Mouse (Mus musculus) megakaryocyte progenitor cell, adult 5-6 weeks (primary cell): ENCODE measurements at regions not wholly inside any gene's neighbourhood (a gene's known extent, or its start where the extent isn't known, plus 50 kb on each side); places are given as distances from the start of the nearest gene placed in this dataset.

Experiments
- ATAC-seq: replicated peaks from 2 replicates; pipeline ENCODE4 v1.8.0; 2016; ENCODE audit warnings: mild to moderate bottlenecking, moderate TSS enrichment, inconsistent platforms; ENCODE audit not compliant: poor library complexity

GRCm38 (mm10) chr10:96308713-96309445, 172.5 kb downstream of the Gm5426 start:
- no peak for ATAC-seq

GRCm38 (mm10) chr10:96309766-96310165, 173.4 kb downstream of the Gm5426 start:
- no peak for ATAC-seq

GRCm38 (mm10) chr10:96325297-96325696, 188.9 kb downstream of the Gm5426 start:
- ATAC-seq = peak; percentile 70; the same call in 1 of the 2 replicates

- ATAC-seq = no peak
Observed at GRCm38 (mm10) chr10:96330639-96331487, 194.5 kb downstream of the Gm5426 start.

- ATAC-seq = peak; percentile 83
Observed at GRCm38 (mm10) chr10:96332731-96333201, 196.4 kb downstream of the Gm5426 start.

GRCm38 (mm10) chr10:96333224-96333623, 196.8 kb downstream of the Gm5426 start:
- peak; percentile 75 for ATAC-seq

GRCm38 (mm10) chr10:96336271-96336670, 199.9 kb downstream of the Gm5426 start:
- no peak for ATAC-seq

GRCm38 (mm10) chr10:96337088-96337666, 200.8 kb downstream of the Gm5426 start:
- ATAC-seq = no peak

- ATAC-seq = peak; percentile 79
Observed at GRCm38 (mm10) chr10:96337797-96338608, 201.6 kb downstream of the Gm5426 start.

- ATAC-seq = peak; percentile 48
Observed at GRCm38 (mm10) chr10:96338609-96338978, 202.2 kb downstream of the Gm5426 start.

- no peak for ATAC-seq
Observed at GRCm38 (mm10) chr10:96342476-96342875, 206.1 kb downstream of the Gm5426 start.

GRCm38 (mm10) chr10:96343666-96344065, 207.3 kb downstream of the Gm5426 start:
- ATAC-seq = no peak

GRCm38 (mm10) chr10:96350692-96351091, 214.3 kb downstream of the Gm5426 start:
- no peak; the same call in 1 of the 2 replicates for ATAC-seq

- ATAC-seq = no peak
Observed at GRCm38 (mm10) chr10:96351320-96351719, 214.9 kb downstream of the Gm5426 start.

GRCm38 (mm10) chr10:96356980-96357624, 220.7 kb downstream of the Gm5426 start:
- no peak for ATAC-seq

- no peak for ATAC-seq
Observed at GRCm38 (mm10) chr10:96357632-96358031, 221.2 kb downstream of the Gm5426 start.

GRCm38 (mm10) chr10:96358984-96359383, 222.6 kb downstream of the Gm5426 start:
- ATAC-seq = no peak

- ATAC-seq = no peak
Observed at GRCm38 (mm10) chr10:96362211-96362610, 225.8 kb downstream of the Gm5426 start.

GRCm38 (mm10) chr10:96363867-96364266, 227.5 kb downstream of the Gm5426 start:
- ATAC-seq = no peak

- ATAC-seq = no peak
Observed at GRCm38 (mm10) chr10:96365101-96365500, 228.7 kb downstream of the Gm5426 start.
